ENCODE assay signal across 17 mouse cellular contexts in the genomic region with DNA sequence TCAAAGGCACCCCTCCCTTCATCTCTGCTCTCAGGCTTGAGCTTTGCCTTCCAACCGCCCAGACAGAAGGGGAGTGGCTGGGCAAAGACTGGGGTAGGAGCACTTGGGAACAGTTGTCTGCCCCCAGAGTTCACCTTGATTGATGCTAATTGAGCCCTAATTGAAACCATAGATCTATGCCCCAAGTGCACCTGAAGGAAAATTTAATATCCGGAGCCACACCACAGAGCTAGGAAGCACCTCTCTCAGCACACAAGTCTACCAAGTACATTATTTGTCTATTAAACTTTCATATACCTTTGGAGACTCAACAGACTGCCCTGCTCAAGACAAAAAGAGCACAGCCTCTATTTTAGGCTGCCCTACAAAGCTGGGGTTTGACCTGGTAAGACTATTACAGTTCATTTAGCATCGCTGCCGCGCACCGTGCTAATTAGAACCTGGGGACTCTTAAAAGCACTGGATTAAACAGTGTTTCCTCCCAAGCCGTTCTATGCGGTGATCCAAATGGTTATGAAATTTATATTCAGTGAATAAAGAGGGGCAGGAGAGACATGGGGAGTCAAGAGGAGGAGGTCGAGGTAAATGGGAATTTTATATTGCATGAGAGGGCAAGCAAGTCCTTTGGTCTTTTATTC.
DNase-seq lines count a peak whose midpoint lies in the region; ATAC-seq lines count a peak whose summit lies in the region.
"Had no signal": no experiment of that assay in that cellular context is flagged by ENCODE, and none has a peak within 500 bp of the region (broad histone marks: within the 10 kb centered on the region; RNA-seq: fewer than 3 reads in every experiment).

No protein-coding gene starts in this region.

- no peak overlapping the region for H3K9ac ChIP-seq in hindbrain, embryonic 16.5 days (ENCODE audit: low read depth, low read length)
- no peak overlapping the region for H3K9ac ChIP-seq in hindbrain, embryonic 12.5 days
- no peak overlapping the region for H3K9ac ChIP-seq in neural tube, embryonic 13.5 days
- H3K9ac ChIP-seq in limb, embryonic 12.5 days (replicated peaks), result no peak overlapping the region
- H3K9ac ChIP-seq in neural tube, embryonic 15.5 days (replicated peaks), result no peak overlapping the region
- H3K9ac ChIP-seq: embryonic facial prominence, embryonic 13.5 days; heart, embryonic 12.5 days had no signal

- 71% methylated on average over 9 of the region's 9 CpGs for WGBS in hindbrain, embryonic 16.5 days
- WGBS in hindbrain, embryonic 12.5 days, result 79% methylated on average over 9 of the region's 9 CpGs
- WGBS in neural tube, embryonic 13.5 days, result 42% methylated on average over 9 of the region's 9 CpGs
- 16% methylated on average over 9 of the region's 9 CpGs for WGBS in limb, embryonic 12.5 days
- WGBS in neural tube, embryonic 15.5 days, result 50% methylated on average over 9 of the region's 9 CpGs

- no peaks in the 10 kb centered on the region for H3K27me3 ChIP-seq in hindbrain, embryonic 16.5 days (replicated peaks; ENCODE audit: control insufficient read depth, insufficient read depth, low read length)
- no peaks in the 10 kb centered on the region for H3K27me3 ChIP-seq in hindbrain, embryonic 12.5 days
- H3K27me3 ChIP-seq in neural tube, embryonic 13.5 days, result no peaks in the 10 kb centered on the region
- no peaks in the 10 kb centered on the region; the same call in 1 of the 2 replicates for H3K27me3 ChIP-seq in limb, embryonic 12.5 days
- no peaks in the 10 kb centered on the region for H3K27me3 ChIP-seq in neural tube, embryonic 15.5 days (replicated peaks)
- H3K27me3 ChIP-seq: embryonic facial prominence, embryonic 13.5 days; heart, embryonic 12.5 days had no signal

- H3K4me1 ChIP-seq in hindbrain, embryonic 16.5 days (ENCODE audit: control insufficient read depth, insufficient read depth, low read depth, low read length), result no peaks in the 10 kb centered on the region
- H3K4me1 ChIP-seq in hindbrain, embryonic 12.5 days, result no peaks in the 10 kb centered on the region
- peaks cover 19% of the 10 kb centered on the region for H3K4me1 ChIP-seq in neural tube, embryonic 13.5 days (replicated peaks)
- H3K4me1 ChIP-seq in limb, embryonic 12.5 days (replicated peaks), result peaks cover 21% of the 10 kb centered on the region
- H3K4me1 ChIP-seq in neural tube, embryonic 15.5 days, result peaks cover 15% of the 10 kb centered on the region
- H3K4me1 ChIP-seq: embryonic facial prominence, embryonic 13.5 days; heart, embryonic 12.5 days had no signal

- H3K4me3 ChIP-seq in hindbrain, embryonic 16.5 days (ENCODE audit: low read length), result no peak overlapping the region
- H3K4me3 ChIP-seq in hindbrain, embryonic 12.5 days, result no peak overlapping the region
- no peak overlapping the region for H3K4me3 ChIP-seq in neural tube, embryonic 13.5 days
- H3K4me3 ChIP-seq in limb, embryonic 12.5 days (replicated peaks), result no peak overlapping the region
- H3K4me3 ChIP-seq in neural tube, embryonic 15.5 days (replicated peaks), result no peak overlapping the region
- H3K4me3 ChIP-seq: embryonic facial prominence, embryonic 13.5 days; heart, embryonic 12.5 days; hindbrain, embryonic 10.5 days had no signal

- DNase-seq in neural tube, embryonic 10.5 days (ENCODE audit: extremely low spot score, low spot score), result no peak
- DNase-seq in lung, postnatal 36 days, result no peak
- DNase-seq in thymus, postnatal 10 days (ENCODE audit: low spot score in 2 of 2), result no peak
- DNase-seq: adrenal gland, postnatal 10 days; cerebellum, adult 11 months; cerebellum, adult 8-10 months; cerebellum, postnatal 14 days; embryo, embryonic 11 days had no signal

- H3K36me3 ChIP-seq in hindbrain, embryonic 16.5 days (ENCODE audit: control insufficient read depth, insufficient read depth, low read length), result no peaks in the 10 kb centered on the region
- no peaks in the 10 kb centered on the region for H3K36me3 ChIP-seq in hindbrain, embryonic 12.5 days
- H3K36me3 ChIP-seq in neural tube, embryonic 13.5 days, result no peaks in the 10 kb centered on the region
- H3K36me3 ChIP-seq in limb, embryonic 12.5 days, result no peaks in the 10 kb centered on the region
- H3K36me3 ChIP-seq in neural tube, embryonic 15.5 days, result no peaks in the 10 kb centered on the region
- H3K36me3 ChIP-seq: embryonic facial prominence, embryonic 13.5 days; heart, embryonic 12.5 days; hindbrain, embryonic 10.5 days had no signal

- H3K9me3 ChIP-seq in hindbrain, embryonic 16.5 days (ENCODE audit: control insufficient read depth, low read length), result no peaks in the 10 kb centered on the region
- H3K9me3 ChIP-seq in hindbrain, embryonic 12.5 days (replicated peaks), result no peaks in the 10 kb centered on the region
- no peaks in the 10 kb centered on the region for H3K9me3 ChIP-seq in neural tube, embryonic 13.5 days
- H3K9me3 ChIP-seq in limb, embryonic 12.5 days, result no peaks in the 10 kb centered on the region
- H3K9me3 ChIP-seq in neural tube, embryonic 15.5 days (replicated peaks), result no peaks in the 10 kb centered on the region
- H3K9me3 ChIP-seq: embryonic facial prominence, embryonic 13.5 days; heart, embryonic 12.5 days; hindbrain, embryonic 10.5 days had no signal

- no peak overlapping the region for H3K4me2 ChIP-seq in hindbrain, embryonic 16.5 days (ENCODE audit: low read length)
- no peak overlapping the region for H3K4me2 ChIP-seq in hindbrain, embryonic 12.5 days (replicated peaks)
- H3K4me2 ChIP-seq in neural tube, embryonic 13.5 days, result no peak overlapping the region
- peak overlapping the region; percentile 9; the same call in 1 of the 2 replicates for H3K4me2 ChIP-seq in limb, embryonic 12.5 days
- H3K4me2 ChIP-seq in neural tube, embryonic 15.5 days, result no peak overlapping the region
- H3K4me2 ChIP-seq: embryonic facial prominence, embryonic 13.5 days; heart, embryonic 12.5 days had no signal

- ATAC-seq in hindbrain, embryonic 16.5 days, result peak; percentile 30; the same call in 1 of the 2 replicates
- ATAC-seq in hindbrain, embryonic 12.5 days (ENCODE audit: low FRiP score), result no peak
- ATAC-seq in neural tube, embryonic 13.5 days (ENCODE audit: low read depth), result peak; percentile 47; the same call in 1 of the 2 replicates
- peak; percentile 79 for ATAC-seq in limb, embryonic 12.5 days (ENCODE audit: insufficient number of reproducible peaks, insufficient read depth, low FRiP score, low TSS enrichment, low read depth)
- peak; percentile 61 for ATAC-seq in neural tube, embryonic 15.5 days (ENCODE audit: low FRiP score)
- ATAC-seq: forebrain, embryonic 14.5 days had no signal

- H3K27ac ChIP-seq in hindbrain, embryonic 16.5 days (ENCODE audit: low read depth, low read length), result no peak overlapping the region
- H3K27ac ChIP-seq in hindbrain, embryonic 12.5 days, result no peak overlapping the region
- H3K27ac ChIP-seq in neural tube, embryonic 13.5 days (replicated peaks), result no peak overlapping the region; the same call in 1 of the 2 replicates
- no peak overlapping the region for H3K27ac ChIP-seq in limb, embryonic 12.5 days
- H3K27ac ChIP-seq in neural tube, embryonic 15.5 days (replicated peaks), result no peak overlapping the region
- H3K27ac ChIP-seq: embryonic facial prominence, embryonic 13.5 days; hindbrain, embryonic 10.5 days had no signal
